Mouse (Mus musculus) liver, embryonic 15.5 days (tissue): ENCODE data around the gene Hoxb8. TPM values are rescaled to one million over a fixed set of nuclear protein-coding genes. Genes with fewer than 3 reads are reported as not detected.

ENCODE experiments used
- ATAC-seq: fragments of 200-750 bp; cut with Nextera tagmentation; 2 replicates; pipeline ENCODE4 v1.8.0; 2017; ENCODE audit warnings: moderate number of reproducible peaks, mild to moderate bottlenecking, moderate library complexity; ENCODE audit not compliant: insufficient read depth
- H3K27ac ChIP-seq: fragments of 300-500 bp; sonication (generic); replicated peaks from 2 replicates; pipeline ENCODE4 v1.5.1; 2015; ENCODE audit warnings: mild to moderate bottlenecking, inconsistent platforms
- H3K27me3 ChIP-seq: fragments of 300-500 bp; sonication (generic); 2 replicates; pipeline ENCODE4 v1.6.1; 2015; ENCODE audit warnings: mild to moderate bottlenecking, inconsistent platforms
- H3K36me3 ChIP-seq: fragments of 300-500 bp; sonication (generic); replicated peaks from 2 replicates; pipeline ENCODE4 v1.6.1; 2015; ENCODE audit warnings: moderate library complexity, mild to moderate bottlenecking, inconsistent platforms
- H3K4me1 ChIP-seq: fragments of 300-500 bp; sonication (generic); replicated peaks from 2 replicates; pipeline ENCODE4 v1.6.1; 2015; ENCODE audit warnings: inconsistent platforms
- H3K4me2 ChIP-seq: fragments of 300-500 bp; sonication (generic); 2 replicates; pipeline ENCODE4 v1.6.1; 2015; ENCODE audit warnings: moderate library complexity, mild to moderate bottlenecking, inconsistent platforms
- H3K4me3 ChIP-seq: fragments of 300-500 bp; sonication (generic); replicated peaks from 2 replicates; pipeline ENCODE4 v1.5.1; 2015; ENCODE audit warnings: mild to moderate bottlenecking, inconsistent platforms
- H3K9ac ChIP-seq: fragments of 300-500 bp; sonication (generic); 2 replicates; pipeline ENCODE4 v1.6.1; 2015; ENCODE audit warnings: moderate library complexity, mild to moderate bottlenecking, inconsistent platforms
- H3K9me3 ChIP-seq: fragments of 300-500 bp; sonication (generic); replicated peaks from 2 replicates; pipeline ENCODE4 v1.6.1; 2016; ENCODE audit warnings: inconsistent platforms
- WGBS: fragments of 180-500 bp; shearing (Covaris S2); methylation state at CpG from one replicate; pipeline ENCODE4 v1.1.7; 2015; ENCODE audit warnings: mixed read lengths; ENCODE audit not compliant: insufficient replicate concordance; 5-methylcytosine and 5-hydroxymethylcytosine counted together
- polyA plus RNA-seq: library from polyadenylated mRNA; unstranded; fragments of >200 nt; fragmentation: Nextera tagmentation; extraction: Ambion mirVana; gene quantifications from 2 replicates; pipeline ENCODE4 v1.2.1, GENCODE M21; 2015

The Hoxb8 gene
- polyA plus RNA-seq, 1 experiment from 2014 or later = not detected

DNA sequence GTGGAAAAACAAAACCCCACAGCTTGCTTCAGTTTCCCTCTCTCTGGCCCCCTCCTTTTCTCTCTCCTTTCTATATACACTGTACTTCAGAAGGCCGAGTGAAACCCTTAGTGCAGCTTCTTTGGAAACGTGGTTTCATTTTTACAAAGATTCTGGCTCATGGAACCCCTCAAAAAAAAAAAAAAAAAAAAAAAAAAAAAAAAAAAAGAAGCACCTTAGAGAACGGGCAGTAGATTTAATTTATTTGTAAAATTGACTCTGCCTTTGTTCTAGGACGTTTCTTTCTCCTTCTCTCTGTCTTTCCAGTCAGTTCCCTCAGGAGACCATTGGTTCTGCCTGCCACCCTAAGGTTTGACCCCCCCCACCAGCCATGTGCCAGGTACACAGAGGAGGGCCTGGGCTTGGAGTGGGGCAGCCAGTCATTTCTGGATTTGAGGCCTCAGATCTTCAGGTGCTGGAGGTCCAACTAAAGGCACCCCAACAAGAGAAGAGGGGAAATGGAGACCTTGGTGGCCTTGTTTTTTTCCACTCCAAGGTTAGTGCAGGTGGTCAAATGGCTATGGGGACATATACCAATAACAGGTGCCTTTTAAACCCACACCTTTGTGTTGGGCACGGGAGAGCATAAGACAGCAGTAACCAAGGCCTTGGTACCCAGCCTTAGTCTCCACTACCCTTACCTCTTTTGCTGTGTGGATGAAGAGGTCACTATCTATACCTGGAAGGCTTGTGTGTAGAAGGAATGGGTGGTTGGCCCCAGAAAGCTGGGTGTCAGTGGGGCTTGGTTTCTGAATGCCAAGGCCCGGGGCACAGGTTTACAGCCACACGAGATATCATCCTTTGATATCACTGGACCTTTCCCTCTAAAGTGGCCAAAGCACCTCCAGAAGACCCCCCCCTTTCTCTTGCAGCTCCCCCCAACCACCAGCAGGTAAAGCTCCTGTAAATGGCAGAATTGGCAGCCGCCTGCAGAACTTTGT lies 1.0 kb upstream of the Hoxb8 start:
- WGBS = 19% methylated on average over 8 of the region's 8 CpGs
- peaks cover 100% of the 10 kb centered on the region for H3K27me3 ChIP-seq
- H3K9me3 ChIP-seq = no peaks in the 10 kb centered on the region
- no peak for ATAC-seq
- H3K9ac ChIP-seq = no peak overlapping the region
- no peak overlapping the region for H3K4me2 ChIP-seq
- no peaks in the 10 kb centered on the region for H3K36me3 ChIP-seq
- H3K27ac ChIP-seq = no peak overlapping the region
- H3K4me1 ChIP-seq = peaks cover 5% of the 10 kb centered on the region; the same call in 1 of the 2 replicates
- no peak overlapping the region for H3K4me3 ChIP-seq

GRCm38 (mm10) chr11:96281396-96281795 lies 309 bp upstream of the Hoxb8 start:
- no peak overlapping the region for H3K27ac ChIP-seq
- H3K4me3 ChIP-seq = no peak overlapping the region
- WGBS = 4% methylated on average over 18 of the region's 18 CpGs
- H3K4me1 ChIP-seq = peaks cover 7% of the 10 kb centered on the region; the same call in 1 of the 2 replicates
- H3K27me3 ChIP-seq = peaks cover 100% of the 10 kb centered on the region
- no peak for ATAC-seq
- no peaks in the 10 kb centered on the region for H3K36me3 ChIP-seq
- no peaks in the 10 kb centered on the region for H3K9me3 ChIP-seq
- no peak overlapping the region for H3K4me2 ChIP-seq
- H3K9ac ChIP-seq = no peak overlapping the region

DNA sequence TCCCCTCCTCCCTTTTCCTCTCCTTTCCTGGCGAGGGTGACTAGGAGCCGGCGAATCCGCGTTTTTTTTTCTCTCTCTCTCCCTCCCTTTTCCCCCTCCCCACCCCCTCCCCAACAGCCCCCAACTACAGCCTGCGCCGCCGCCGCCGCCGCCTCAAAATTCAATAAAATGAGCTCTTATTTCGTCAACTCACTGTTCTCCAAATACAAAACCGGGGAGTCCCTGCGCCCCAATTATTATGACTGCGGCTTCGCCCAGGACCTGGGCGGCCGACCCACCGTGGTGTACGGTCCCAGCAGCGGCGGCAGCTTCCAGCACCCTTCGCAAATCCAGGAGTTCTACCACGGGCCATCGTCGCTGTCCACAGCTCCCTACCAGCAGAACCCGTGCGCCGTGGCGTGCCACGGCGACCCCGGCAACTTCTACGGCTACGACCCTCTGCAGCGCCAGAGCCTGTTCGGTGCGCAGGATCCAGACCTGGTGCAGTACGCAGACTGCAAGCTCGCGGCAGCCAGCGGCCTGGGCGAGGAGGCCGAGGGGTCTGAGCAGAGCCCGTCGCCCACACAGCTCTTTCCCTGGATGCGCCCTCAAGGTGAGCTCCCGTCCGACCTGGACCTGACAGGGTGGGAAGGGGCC lies 1.2 kb downstream of the Hoxb8 start:
- 2% methylated on average over 49 of the region's 49 CpGs for WGBS
- Histone ChIP-seq H3K4me1 (peaks cover 9% of the 10 kb centered on the region; the same call in 1 of the 2 replicates), H3K27me3 (peaks cover 100% of the 10 kb centered on the region), H3K36me3 (no peaks in the 10 kb centered on the region), H3K4me3 (no peak overlapping the region), H3K9ac (no peak overlapping the region), H3K27ac (no peak overlapping the region), H3K9me3 (no peaks in the 10 kb centered on the region), H3K4me2 (no peak overlapping the region)
- ATAC-seq = no peak

DNA sequence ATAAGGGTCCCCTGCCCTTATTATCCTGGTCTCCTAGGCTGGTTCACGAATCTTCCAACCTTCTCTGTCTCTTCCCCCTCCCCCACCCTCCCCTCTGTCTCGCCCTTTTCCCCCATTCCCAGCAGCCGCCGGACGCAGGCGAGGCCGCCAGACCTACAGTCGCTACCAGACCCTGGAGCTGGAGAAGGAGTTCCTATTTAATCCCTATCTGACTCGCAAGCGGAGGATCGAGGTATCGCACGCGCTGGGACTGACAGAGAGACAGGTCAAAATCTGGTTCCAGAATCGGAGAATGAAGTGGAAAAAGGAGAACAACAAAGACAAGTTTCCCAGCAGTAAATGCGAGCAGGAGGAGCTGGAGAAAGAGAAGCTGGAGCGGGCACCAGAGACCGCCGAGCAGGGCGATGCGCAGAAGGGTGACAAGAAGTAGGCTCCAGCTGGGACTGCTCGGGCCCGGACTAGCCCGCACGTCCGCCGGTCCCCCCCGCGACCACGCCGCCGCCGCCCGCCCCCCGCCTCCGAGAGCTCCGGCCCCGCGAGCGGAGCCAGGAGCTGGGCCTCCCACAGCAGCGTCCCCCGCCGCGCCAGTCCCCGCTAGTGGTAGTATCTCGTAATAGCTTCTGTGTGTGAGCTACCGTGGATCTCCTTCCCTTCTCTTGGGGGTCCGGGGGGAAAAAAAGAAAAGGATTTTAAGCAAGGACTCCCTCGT lies 2.5 kb downstream of the Hoxb8 start:
- Histone ChIP-seq H3K4me1 (peaks cover 9% of the 10 kb centered on the region; the same call in 1 of the 2 replicates), H3K9ac (no peak overlapping the region), H3K4me3 (peak overlapping the region; percentile 8; the same call in 1 of the 2 replicates), H3K36me3 (no peaks in the 10 kb centered on the region), H3K27me3 (peaks cover 100% of the 10 kb centered on the region), H3K4me2 (peak overlapping the region; percentile 40), H3K27ac (no peak overlapping the region), H3K9me3 (no peaks in the 10 kb centered on the region)
- WGBS = under 1% methylated on average over 49 of the region's 49 CpGs
- ATAC-seq = no peak

DNA sequence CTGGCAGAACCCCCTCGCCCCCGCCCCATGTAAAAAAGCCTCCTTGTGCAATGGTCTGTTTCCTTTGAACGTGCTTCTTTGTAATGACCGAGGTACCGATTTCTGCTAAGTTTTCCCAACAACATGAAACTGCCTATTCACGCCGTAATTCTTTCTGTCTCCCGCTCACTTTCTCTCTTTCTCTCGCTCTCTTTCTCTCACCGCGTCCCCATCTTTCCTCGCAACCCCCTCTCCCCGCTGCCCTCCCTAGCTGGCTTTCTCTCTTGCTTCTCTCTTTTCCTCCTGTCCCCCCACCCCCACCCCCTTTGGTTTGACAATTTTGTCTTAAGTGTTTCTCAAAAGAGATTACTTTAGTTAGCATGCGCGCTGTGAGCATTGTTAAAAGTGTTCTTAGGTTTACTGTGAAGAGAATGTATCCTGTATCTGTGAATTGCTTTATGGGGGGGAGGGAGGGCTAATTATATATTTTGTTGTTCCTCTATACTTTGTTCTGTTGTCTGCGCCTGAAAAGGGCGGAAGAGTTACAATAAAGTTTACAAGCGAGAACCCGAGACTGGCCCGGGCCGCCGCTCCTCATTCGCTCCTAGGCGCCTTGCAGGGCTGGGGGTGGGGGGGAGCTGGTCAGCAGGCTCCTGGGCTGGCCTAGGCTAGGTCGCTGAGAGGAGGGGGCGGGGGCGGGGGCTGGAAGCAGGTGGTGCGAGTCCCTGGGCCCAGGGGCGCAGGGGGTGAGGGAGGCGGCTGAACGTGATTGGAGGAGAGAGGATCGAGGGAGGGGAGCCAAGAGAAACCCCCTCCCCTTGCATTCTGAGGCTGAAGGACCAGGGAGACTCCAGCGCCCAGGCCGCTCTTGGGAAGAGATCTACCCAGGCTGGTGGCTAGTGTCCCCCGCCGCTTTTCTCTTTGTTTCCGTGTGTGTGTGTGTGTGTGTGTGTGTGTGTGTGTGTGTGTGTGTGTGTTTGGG lies 3.3 kb downstream of the Hoxb8 start:
- Histone ChIP-seq H3K9me3 (no peaks in the 10 kb centered on the region), H3K27me3 (peaks cover 100% of the 10 kb centered on the region), H3K4me3 (peak overlapping the region; percentile 8; the same call in 1 of the 2 replicates), H3K4me2 (peak overlapping the region; percentile 40), H3K36me3 (no peaks in the 10 kb centered on the region), H3K9ac (no peak overlapping the region), H3K4me1 (peaks cover 9% of the 10 kb centered on the region; the same call in 1 of the 2 replicates), H3K27ac (no peak overlapping the region)
- WGBS = under 1% methylated on average over 31 of the region's 37 CpGs
- ATAC-seq = no peak

- H3K9me3 ChIP-seq = no peaks in the 10 kb centered on the region
- H3K9ac ChIP-seq = no peak within 1 kb of the TSS
- ATAC-seq = no peak
- H3K27ac ChIP-seq = no peak within 1 kb of the TSS
- peaks cover 9% of the 10 kb centered on the region; the same call in 1 of the 2 replicates for H3K4me1 ChIP-seq
- peak within 1 kb of the TSS; percentile 43 for H3K4me2 ChIP-seq
- peaks cover 100% of the 10 kb centered on the region for H3K27me3 ChIP-seq
- H3K4me3 ChIP-seq = peak within 1 kb of the TSS; percentile 17; the same call in 1 of the 2 replicates
- H3K36me3 ChIP-seq = no peaks in the 10 kb centered on the region
- WGBS = under 1% methylated on average over 43 of the region's 43 CpGs
Observed at GRCm38 (mm10) chr11:96285771-96286738, 4.3 kb downstream of the Hoxb8 start, which contains the start of gene Hoxb7. Gene Hoxb7, plus strand, starts transcription at chr11:96286623.

GRCm38 (mm10) chr11:96286739-96287385 lies 5.2 kb downstream of the Hoxb8 start:
- H3K9me3 ChIP-seq = no peaks in the 10 kb centered on the region
- H3K4me3 ChIP-seq = no peak overlapping the region; the same call in 1 of the 2 replicates
- peaks cover 9% of the 10 kb centered on the region; the same call in 1 of the 2 replicates for H3K4me1 ChIP-seq
- H3K36me3 ChIP-seq = no peaks in the 10 kb centered on the region
- no peak for ATAC-seq
- peak overlapping the region; percentile 43 for H3K4me2 ChIP-seq
- no peak overlapping the region for H3K27ac ChIP-seq
- no peak overlapping the region for H3K9ac ChIP-seq
- peaks cover 100% of the 10 kb centered on the region for H3K27me3 ChIP-seq
- WGBS = under 1% methylated on average over 55 of the region's 55 CpGs

DNA sequence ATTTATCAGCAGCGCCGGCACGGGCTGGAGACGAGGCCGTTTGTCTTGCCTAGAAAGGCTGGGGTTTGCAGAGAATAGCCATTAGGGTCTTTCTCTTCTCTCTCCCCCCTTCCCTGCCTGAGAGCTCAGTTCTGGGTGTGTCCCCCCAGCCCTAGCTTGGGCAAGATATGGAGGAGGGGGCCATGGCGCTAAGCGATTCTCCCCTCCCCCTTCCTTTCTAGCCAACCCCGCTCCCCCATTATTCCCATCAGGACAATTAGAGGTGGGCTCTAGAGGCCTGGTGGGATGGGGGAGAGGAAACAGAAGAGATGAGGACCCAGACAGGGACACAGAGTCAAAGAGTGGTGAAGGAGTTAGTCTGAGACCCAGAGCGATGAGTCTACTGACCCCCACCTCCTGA lies 5.7 kb downstream of the Hoxb8 start:
- Histone ChIP-seq H3K9me3 (no peaks in the 10 kb centered on the region), H3K27ac (no peak overlapping the region), H3K9ac (no peak overlapping the region), H3K4me2 (0 out of 2 replicates have a peak overlapping the region, but pooled peaks have one; percentile 43), H3K4me1 (peaks cover 9% of the 10 kb centered on the region; the same call in 1 of the 2 replicates), H3K27me3 (peaks cover 100% of the 10 kb centered on the region), H3K36me3 (no peaks in the 10 kb centered on the region), H3K4me3 (no peak overlapping the region)
- no peak for ATAC-seq
- 8% methylated on average over 9 of the region's 9 CpGs for WGBS
